Mouse (Mus musculus) liver, adult 2 months (tissue): ENCODE measurements around the gene Gimap9.

Experiments used
- CTCF ChIP-seq: fragments of 200-500 bp; IDR thresholded peaks from 2 replicates; pipeline ENCODE4 v1.5.1; 2011; ENCODE audit warnings: low read depth, low read length, control low read depth
- POLR2A ChIP-seq: fragments of 200-500 bp; IDR thresholded peaks from 2 replicates; pipeline ENCODE4 v1.6.1; 2011; ENCODE audit warnings: low read length, control low read depth; ENCODE audit not compliant: insufficient read depth; ENCODE audit errors: extremely low read depth

DNA sequence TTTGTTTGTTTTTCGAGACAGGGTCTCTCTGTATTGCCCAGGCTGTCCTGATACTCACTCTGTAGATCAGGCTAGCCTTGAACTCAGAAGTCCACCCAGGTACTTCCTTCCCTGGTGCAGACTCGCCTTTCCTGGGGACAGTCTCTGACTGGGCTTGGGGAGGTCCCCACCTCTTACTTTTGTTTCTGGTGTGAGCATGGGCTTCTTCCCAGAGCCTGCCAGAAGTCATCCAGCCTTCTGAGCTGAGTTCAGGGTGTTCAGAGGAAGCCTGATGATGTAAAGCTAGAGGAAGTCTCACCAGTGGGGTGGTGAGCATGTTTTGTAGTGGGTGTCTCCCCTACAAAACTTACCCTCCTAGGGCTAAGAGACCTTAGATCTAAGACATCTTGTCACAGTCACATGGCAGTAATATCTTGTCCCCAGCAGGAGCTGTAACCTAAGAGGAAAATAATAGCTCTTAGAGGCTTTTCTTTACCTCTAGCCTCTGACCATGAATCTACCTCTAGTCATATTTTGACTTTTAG, 6.4 kb upstream of the Gimap9 start:
- TF ChIP-seq CTCF (no peak), POLR2A (no peak)
